Mouse (Mus musculus) embryonic fibroblast, embryonic 13.5 days (primary cell): ENCODE measurements around the gene Dnajc4. TPM values are rescaled to one million over a fixed set of nuclear protein-coding genes. Genes with fewer than 3 reads are reported as not detected.

ENCODE experiments used
- H3K27ac ChIP-seq: 2 replicates; pipeline ENCODE4 v1.5.1; 2012; ENCODE audit warnings: low read length, control low read depth, inconsistent platforms; ENCODE audit not compliant: insufficient read depth
- H3K4me1 ChIP-seq: 2 replicates; pipeline ENCODE4 v1.6.1; 2011; ENCODE audit warnings: low read length; ENCODE audit not compliant: control insufficient read depth, insufficient read depth
- H3K4me3 ChIP-seq: 2 replicates; pipeline ENCODE4 v1.5.1; 2011; ENCODE audit warnings: mild to moderate bottlenecking, control low read depth, low read length; ENCODE audit not compliant: insufficient read depth
- CTCF ChIP-seq: IDR thresholded peaks from 2 replicates; pipeline ENCODE4 v1.5.1; 2011; ENCODE audit warnings: mild to moderate bottlenecking, control low read depth, low read length, moderate library complexity, borderline replicate concordance; ENCODE audit not compliant: insufficient read depth
- POLR2A ChIP-seq: IDR thresholded peaks from 2 replicates; pipeline ENCODE4 v1.6.1; 2011; ENCODE audit warnings: low read depth, mild to moderate bottlenecking, control low read depth, low read length, moderate library complexity
- polyA plus RNA-seq: library from polyadenylated mRNA; stranded (reverse); fragments of >200 nt; gene quantifications from 2 replicates; pipeline ENCODE4 v1.2.4, GENCODE M21; 2011; ENCODE audit warnings: low read depth; ENCODE audit not compliant: missing spikeins, insufficient read length

Gene Dnajc4
- polyA plus RNA-seq, 1 experiment, result 15.0 TPM

DNA sequence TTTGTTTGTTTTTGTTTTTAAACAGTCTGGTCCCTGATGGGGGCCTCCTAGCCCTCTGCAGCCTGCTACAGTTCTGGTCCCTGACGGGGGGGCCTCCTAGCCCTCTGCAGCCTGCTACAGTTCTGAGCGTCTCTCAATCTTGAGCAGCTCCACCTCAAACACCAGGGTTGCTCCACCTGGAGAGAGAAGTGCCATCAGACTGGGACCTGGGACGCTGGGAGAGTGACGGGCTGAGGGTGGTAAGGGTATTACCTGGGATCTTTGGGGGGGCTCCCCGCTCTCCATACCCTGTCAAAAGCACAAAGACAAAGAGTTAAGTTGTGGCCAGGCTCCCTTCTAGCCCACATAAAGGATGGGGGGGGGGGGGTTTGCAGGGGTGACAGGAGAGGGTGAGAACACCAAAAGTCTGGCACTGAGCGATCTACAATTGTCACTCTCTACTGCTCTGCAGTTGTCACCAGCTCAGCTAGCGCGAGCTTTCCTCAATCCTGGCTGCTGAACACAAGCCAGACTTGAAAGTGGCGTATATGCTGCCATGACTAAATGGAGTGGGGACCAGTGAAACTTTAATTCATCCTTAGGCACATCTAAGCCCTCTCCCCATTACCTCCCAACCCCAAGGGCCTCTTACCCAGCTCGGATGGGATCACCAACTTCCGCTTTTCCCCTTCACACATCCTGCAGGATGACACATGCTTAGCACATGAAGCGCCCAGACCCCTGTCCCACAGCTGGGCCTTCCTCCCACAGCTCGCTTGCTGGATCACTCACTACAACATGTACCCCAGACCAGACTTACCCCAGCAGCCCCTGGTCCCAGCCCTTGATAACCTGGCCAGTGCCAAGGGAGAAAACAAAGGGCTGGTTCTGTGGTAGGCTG is 14.4 kb downstream of the Dnajc4 start:
- Histone ChIP-seq H3K4me1 (peaks cover 9% of the 10 kb centered on the region), H3K27ac (no peak overlapping the region), H3K4me3 (no peak overlapping the region)
- no peak for TF ChIP-seq POLR2A

GRCm38 (mm10) chr19:6975537-6976521 is 16.5 kb downstream of the Dnajc4 start, which contains the start of gene Plcb3:
Plcb3 (minus strand) TSS chr19:6976470.
- H3K4me1 ChIP-seq, result peaks cover 15% of the 10 kb centered on the region
- TF ChIP-seq POLR2A (peak; percentile 41; the same call in 1 of the 2 replicates), CTCF (no peak)
- peak within 1 kb of the TSS; percentile 98 for H3K4me3 ChIP-seq
- H3K27ac ChIP-seq, result peak within 1 kb of the TSS; percentile 84

DNA sequence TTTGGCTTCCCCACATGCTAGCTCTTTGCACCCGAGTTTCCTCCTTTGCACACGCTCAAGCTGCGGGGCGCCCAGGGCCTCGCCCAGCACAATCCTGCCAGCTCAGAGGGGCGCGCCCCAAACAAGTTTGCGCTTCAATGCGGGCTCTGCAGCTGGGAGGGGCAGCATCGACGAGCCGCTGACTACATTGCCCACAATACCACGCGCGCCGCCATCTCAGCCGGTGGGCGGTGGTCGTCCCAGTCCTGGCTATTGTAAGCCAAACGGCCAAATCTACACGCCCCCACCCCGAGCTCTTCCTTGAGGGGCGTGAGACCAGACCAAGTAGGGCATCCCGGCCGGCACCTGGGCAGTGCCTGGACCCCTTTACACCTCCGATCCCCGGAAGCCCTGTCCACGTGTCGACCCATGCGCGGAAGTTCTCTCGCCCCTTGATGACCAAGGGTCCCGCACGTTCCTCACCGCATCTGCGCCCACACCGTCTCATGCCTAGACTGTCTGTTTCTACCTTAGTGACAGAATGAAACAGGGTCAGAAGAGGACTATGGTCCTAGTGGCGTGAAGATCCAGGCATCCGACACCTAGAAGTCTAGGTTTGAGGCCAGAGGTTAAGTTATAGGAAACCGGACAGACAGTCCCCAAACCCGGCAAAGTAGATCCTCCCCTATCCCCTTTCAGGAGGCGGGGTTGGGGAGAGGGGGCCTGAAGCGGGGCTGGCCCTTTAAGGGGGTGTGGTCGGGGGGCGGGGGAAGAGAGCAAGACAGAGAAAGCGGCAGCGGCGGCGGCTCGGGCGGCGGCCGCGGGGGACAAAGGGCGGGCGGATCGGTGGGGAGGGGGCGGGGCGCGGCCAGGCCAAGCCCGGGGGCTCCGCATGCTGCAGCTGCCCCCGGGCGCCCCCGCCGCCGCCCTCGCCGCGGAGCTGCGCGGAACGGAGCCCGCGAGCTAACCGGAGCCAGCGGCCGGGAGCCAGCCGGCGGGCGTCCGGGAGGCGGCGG is 17.9 kb downstream of the Dnajc4 start, which contains the start of gene Ppp1r14b:
Ppp1r14b (plus strand) TSS at position 758 of the 995 bp plus-strand sequence.
- TF ChIP-seq POLR2A, result peak; percentile 92
- no peak for TF ChIP-seq CTCF
- Histone ChIP-seq H3K4me3 (peak within 1 kb of the TSS; percentile 98), H3K4me1 (peaks cover 15% of the 10 kb centered on the region), H3K27ac (peak within 1 kb of the TSS; percentile 89)

- H3K4me3 ChIP-seq, result peak overlapping the region; percentile 41
- H3K27ac ChIP-seq, result peak overlapping the region; percentile 61; the same call in 1 of the 2 replicates
- no peak for TF ChIP-seq CTCF
- no peak for TF ChIP-seq POLR2A
- peaks cover 12% of the 10 kb centered on the region; the same call in 1 of the 2 replicates for H3K4me1 ChIP-seq
These were observed 18.7 kb downstream of the Dnajc4 start for GRCm38 (mm10) chr19:6973581-6974190.

DNA sequence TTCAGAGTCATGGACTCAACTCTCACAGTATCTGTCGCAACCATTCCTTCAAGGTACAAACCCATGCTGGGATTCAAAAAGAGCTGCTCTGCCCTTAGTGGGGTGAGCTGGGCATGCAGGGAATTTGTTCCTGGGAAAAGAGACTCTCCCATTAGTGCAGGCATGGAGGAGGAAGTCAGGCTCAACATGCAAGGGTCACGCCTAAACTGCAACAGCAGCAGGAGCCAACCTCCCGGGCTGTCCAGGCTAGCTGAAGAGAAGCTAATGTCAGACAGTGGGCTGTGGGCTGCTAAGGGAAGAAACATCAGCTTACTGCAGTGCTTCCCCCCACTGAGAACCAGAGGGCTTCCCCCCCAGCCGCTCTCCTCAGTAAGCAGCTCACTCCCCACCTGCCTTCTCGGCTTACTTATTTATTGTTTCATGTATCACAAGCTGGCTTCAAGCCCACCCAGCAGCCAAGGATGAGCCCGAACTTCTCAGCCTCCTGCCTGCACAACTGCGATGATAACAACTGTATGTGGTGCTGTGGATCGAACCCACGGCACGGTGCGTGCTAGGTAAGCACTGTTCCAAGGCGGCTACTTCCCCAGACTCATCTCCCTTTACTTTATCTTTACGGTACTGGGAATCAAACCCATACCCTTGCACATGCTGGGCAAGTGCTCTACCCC is 20.0 kb downstream of the Dnajc4 start:
- H3K27ac ChIP-seq, result no peak overlapping the region

GRCm38 (mm10) chr19:6971644-6972043 is 20.7 kb downstream of the Dnajc4 start:
- TF ChIP-seq CTCF (no peak), POLR2A (no peak)
- H3K4me3 ChIP-seq, result no peak overlapping the region
- H3K27ac ChIP-seq, result no peak overlapping the region
- H3K4me1 ChIP-seq, result peaks cover 11% of the 10 kb centered on the region; the same call in 1 of the 2 replicates

More for the DNA sequence above, 20.0 kb downstream of the Dnajc4 start:
- Histone ChIP-seq H3K4me3 (no peak overlapping the region), H3K4me1 (peaks cover 11% of the 10 kb centered on the region; the same call in 1 of the 2 replicates)
- TF ChIP-seq CTCF (no peak), POLR2A (no peak)

DNA sequence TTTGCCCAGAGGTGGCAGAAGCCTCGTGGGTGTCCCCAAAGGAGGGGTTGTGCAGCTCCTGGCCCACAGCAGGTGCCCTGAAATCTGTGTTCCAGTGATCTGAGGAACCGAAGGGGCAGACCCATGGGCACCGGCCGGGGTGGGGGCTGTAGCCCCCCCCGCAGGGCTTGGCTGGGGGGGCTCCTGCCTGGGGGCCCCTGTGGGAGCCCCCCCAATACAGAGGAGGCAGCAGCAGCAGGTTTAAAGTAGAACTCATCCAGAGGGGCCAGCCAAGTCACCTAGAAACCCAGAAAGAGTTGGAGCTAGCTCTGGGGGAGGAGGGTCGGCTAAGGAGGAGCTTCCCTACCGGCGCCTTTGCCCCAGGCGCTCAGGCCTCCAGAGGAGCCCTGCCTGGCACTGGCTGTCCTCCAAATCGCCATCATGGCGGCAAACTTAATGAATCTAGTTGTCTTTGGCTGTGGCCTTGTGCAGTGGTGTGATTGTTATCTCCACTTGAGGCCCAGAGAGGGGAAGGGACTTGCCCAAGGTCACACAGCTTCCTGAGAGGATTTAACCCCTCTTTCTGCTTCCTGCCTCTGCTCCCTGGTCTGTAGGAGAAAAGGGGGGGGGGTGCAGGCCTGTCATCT is 21.8 kb downstream of the Dnajc4 start:
- TF ChIP-seq POLR2A (no peak), CTCF (no peak)
- Histone ChIP-seq H3K4me1 (peaks cover 11% of the 10 kb centered on the region; the same call in 1 of the 2 replicates), H3K27ac (no peak overlapping the region), H3K4me3 (no peak overlapping the region)
